Mouse (Mus musculus): Measurements from ENCODE around the gene Ankrd45. TPM values are rescaled to one million over a fixed set of nuclear protein-coding genes. Genes with fewer than 3 reads are reported as not detected.
A peak's percentile ranks its signal among the peaks of the same experiment; 100 is the strongest.
"Not testable (repeated sequence)": the region's sequence is repeated elsewhere in the genome, so short reads cannot be mapped to it uniquely, and the experiment has no call there.

The Ankrd45 gene
- polyA plus RNA-seq, 1 experiment from 2014 or later: 13.6 TPM

DNA sequence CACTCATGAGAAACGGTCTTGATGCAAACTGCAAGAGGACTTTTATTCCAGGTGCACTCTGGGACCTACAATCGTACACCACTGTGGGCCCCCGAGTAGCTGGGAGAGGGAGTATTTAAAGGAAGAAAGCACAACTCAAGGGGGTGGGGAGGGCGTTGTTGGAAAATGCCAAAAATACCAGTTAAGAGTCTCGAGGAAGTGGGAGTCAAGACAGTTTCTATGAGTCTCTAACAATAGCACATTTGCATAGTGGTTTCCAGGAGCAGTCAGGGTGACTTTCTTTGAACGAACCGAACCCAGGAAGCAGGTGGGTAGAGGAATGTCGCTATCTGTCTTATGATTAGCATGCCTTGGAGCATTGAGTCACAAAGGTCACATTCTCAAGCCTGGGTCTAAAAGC lies 3.1 kb downstream of the Ankrd45 start:
- H3K27me3 ChIP-seq; H3K36me3 ChIP-seq; ATAC-seq (ENCODE audit: low FRiP score); H3K4me1 ChIP-seq (replicated peaks); H3K9me3 ChIP-seq; H3K4me3 ChIP-seq; H3K27ac ChIP-seq; H3K9ac ChIP-seq; H3K4me2 ChIP-seq: not testable (repeated sequence)
- 92% methylated on average over 8 of the region's 8 CpGs for WGBS

DNA sequence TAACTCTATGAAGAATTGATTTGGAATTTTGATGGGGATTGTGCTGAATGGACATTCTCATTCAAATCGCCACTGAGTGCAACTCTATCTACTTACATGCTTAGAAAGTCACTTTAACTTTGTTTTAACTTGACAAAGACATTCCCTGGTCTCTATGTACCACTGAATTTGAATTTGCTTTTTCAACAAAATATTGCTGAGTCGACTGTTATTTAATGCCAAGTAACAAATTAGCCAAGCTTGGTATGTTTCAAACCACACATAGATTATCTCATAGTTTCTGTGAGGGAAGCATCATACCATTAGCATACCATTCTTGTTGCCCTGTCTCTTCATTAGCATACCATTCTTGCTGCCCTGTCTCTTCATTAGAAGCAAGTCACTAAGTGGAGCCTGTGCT lies 5.4 kb downstream of the Ankrd45 start:
- Histone ChIP-seq H3K4me2 (no peak overlapping the region), H3K36me3 (no peaks in the 10 kb centered on the region), H3K27me3 (no peaks in the 10 kb centered on the region), H3K4me3 (no peak overlapping the region), H3K27ac (no peak overlapping the region), H3K4me1 (replicated peaks) (0 out of 2 replicates have a peak, but pooled peaks cover 3% of the 10 kb centered on the region), H3K9me3 (no peaks in the 10 kb centered on the region), H3K9ac (no peak overlapping the region)
- WGBS: 82% methylated on average over 2 of the region's 2 CpGs
- ATAC-seq (ENCODE audit: low FRiP score): no peak

DNA sequence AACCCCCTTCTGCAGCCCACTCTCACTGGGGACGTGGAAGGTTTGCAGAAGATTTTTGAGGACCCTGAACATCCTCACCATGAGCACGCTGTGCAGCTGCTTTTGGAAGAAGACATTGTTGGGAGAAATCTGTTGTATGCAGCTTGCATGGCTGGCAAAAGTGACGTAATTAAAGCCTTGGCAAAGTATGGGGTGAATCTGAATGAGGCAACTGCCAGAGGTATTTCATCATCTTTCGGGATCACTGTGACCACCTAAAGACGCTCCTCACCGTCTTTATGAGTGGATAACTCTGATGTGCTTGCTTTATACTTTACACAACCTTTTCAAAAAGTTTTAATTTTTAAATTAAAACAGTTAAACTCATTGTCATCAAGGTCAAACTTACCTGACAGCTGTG lies 8.6 kb downstream of the Ankrd45 start:
- H3K9ac ChIP-seq: no peak overlapping the region
- no peaks in the 10 kb centered on the region for H3K27me3 ChIP-seq
- WGBS: 73% methylated on average over 6 of the region's 6 CpGs
- no peaks in the 10 kb centered on the region for H3K4me1 ChIP-seq (replicated peaks)
- H3K27ac ChIP-seq: no peak overlapping the region
- no peak overlapping the region for H3K4me3 ChIP-seq
- ATAC-seq (ENCODE audit: low FRiP score): no peak
- H3K9me3 ChIP-seq: no peaks in the 10 kb centered on the region
- H3K36me3 ChIP-seq: no peaks in the 10 kb centered on the region
- no peak overlapping the region for H3K4me2 ChIP-seq

DNA sequence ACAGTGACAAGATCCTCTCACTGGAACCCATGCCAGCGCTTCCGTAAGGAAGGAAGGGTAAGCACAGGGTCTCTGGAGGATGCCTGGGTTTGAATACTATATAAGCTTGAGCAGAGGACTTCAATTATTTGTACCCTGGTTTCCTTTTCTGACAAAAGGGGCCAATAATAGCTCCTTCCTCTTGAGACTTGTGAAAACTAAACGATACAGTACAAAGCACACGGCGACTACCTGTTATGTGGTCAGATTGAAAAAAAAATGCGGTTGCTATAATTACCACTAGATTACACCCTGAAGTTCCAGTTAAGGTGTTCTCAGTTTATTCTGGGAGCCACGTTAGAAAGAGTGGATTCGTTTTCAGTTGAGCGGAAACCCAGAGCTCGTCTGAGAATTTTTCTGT lies 14.1 kb downstream of the Ankrd45 start:
- WGBS: 85% methylated on average over 10 of the region's 10 CpGs

DNA sequence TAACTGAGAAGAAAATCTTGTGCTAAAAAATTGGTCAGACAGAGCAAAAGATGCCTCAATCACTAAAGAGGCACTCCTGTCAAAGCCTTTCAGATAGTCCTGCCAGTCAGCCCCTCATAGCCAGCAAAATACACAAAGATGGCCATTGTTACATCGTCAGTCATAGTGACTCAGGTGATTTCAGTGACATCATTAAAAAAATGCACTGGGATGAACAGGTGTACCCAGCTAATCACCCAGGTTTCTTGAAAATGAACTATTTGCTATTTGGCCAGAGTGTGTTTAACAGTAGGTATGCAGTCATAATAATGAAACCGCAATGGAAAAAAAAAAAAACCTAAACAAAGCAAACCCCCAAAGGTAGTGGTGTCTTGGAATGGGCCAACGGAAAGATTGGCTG lies 16.7 kb downstream of the Ankrd45 start, which contains the start of gene Tex50:
Tex50 (minus strand) TSS at position 101 of the 400 bp plus-strand sequence.
- no peaks in the 10 kb centered on the region for H3K4me1 ChIP-seq (replicated peaks)
- no peak within 1 kb of the TSS for H3K27ac ChIP-seq
- H3K4me2 ChIP-seq: no peak within 1 kb of the TSS
- 93% methylated on average over 3 of the region's 3 CpGs for WGBS
- H3K9me3 ChIP-seq: no peaks in the 10 kb centered on the region
- no peak within 1 kb of the TSS for H3K9ac ChIP-seq
- no peak for ATAC-seq (ENCODE audit: low FRiP score)
- H3K36me3 ChIP-seq: no peaks in the 10 kb centered on the region
- H3K4me3 ChIP-seq: no peak within 1 kb of the TSS
- H3K27me3 ChIP-seq: no peaks in the 10 kb centered on the region

More for the DNA sequence above, 14.1 kb downstream of the Ankrd45 start:
- Histone ChIP-seq H3K9me3 (no peaks in the 10 kb centered on the region), H3K36me3 (no peaks in the 10 kb centered on the region), H3K27me3 (no peaks in the 10 kb centered on the region), H3K27ac (no peak overlapping the region), H3K4me2 (no peak overlapping the region), H3K4me3 (no peak overlapping the region), H3K9ac (no peak overlapping the region), H3K4me1 (replicated peaks) (no peaks in the 10 kb centered on the region)
- no peak for ATAC-seq (ENCODE audit: low FRiP score)

DNA sequence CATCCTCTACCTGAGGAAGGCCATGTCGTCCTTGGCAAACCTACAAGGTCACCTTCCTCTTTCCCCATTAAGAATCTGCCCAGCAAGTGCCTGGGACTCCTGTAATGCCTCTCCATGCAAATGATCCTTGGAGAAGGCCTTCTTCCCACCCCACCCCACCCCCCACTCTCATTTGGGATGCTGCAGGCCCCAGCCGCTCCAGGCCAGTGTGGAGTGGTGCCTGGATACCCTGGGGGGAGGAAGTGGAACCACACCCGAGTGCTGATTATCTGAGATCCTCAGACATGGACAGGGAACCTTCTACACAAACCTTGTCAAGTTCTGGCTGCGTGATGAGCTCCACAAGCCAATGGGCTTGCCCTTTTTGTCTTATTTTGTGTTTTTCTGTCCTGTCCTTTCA lies 17.8 kb downstream of the Ankrd45 start:
- Histone ChIP-seq H3K36me3 (no peaks in the 10 kb centered on the region), H3K27ac (no peak overlapping the region), H3K9ac (no peak overlapping the region), H3K27me3 (no peaks in the 10 kb centered on the region), H3K9me3 (no peaks in the 10 kb centered on the region), H3K4me3 (no peak overlapping the region), H3K4me2 (no peak overlapping the region), H3K4me1 (replicated peaks) (no peaks in the 10 kb centered on the region)
- no peak for ATAC-seq (ENCODE audit: low FRiP score)
- WGBS: 65% methylated on average over 4 of the region's 4 CpGs

DNA sequence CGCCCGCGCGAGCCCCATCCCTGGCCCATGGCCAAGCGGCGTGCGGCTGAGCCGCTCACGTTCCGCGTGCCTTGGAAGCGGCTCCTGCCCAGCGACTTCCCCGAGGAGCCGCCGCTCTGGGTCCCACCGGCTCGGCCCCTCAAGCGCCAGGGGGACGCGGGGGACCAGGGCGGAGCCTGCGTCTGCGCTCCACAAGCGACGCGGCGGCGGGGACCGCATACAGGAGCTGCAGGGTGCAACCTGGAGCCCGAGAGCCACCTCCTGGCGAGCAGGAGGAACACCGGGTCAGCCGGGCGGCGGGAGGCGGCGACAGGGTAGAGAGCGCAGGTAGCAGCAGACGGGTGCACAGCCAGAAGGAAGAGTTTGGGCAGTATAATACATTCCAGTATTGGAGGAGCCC lies 28.2 kb downstream of the Ankrd45 start:
- H3K9ac ChIP-seq: peak overlapping the region; percentile 73
- H3K4me3 ChIP-seq: peak overlapping the region; percentile 53
- H3K4me2 ChIP-seq: peak overlapping the region; percentile 80
- H3K4me1 ChIP-seq (replicated peaks): no peaks in the 10 kb centered on the region
- no peak overlapping the region for H3K27ac ChIP-seq
- no peaks in the 10 kb centered on the region for H3K36me3 ChIP-seq
- peak; percentile 97 for ATAC-seq (ENCODE audit: low FRiP score)
- H3K27me3 ChIP-seq: peaks cover 41% of the 10 kb centered on the region
- H3K9me3 ChIP-seq: no peaks in the 10 kb centered on the region
- WGBS: 2% methylated on average over 40 of the region's 40 CpGs

DNA sequence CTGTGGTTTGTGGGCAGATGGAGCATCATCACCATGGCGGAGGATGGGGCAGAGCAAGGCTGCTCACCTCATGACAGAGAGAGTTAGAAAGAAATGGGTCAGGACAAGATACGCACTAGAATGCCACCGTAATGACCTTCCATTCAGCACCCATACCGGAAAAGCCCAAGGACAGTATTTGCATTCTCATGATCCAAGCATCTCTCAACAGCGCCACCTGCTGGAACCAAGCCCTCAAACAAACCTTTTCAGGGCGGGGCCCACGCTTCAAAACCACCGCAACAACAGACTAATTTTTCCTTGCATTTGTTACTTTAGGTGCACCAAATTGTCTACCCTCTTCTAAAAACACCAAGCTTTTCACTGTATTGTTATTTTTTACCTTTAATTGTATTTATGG lies 38.2 kb downstream of the Ankrd45 start:
- Histone ChIP-seq H3K4me1 (replicated peaks) (no peaks in the 10 kb centered on the region), H3K4me3 (no peak overlapping the region), H3K4me2 (no peak overlapping the region), H3K9ac (no peak overlapping the region), H3K9me3 (0 out of 2 replicates have a peak, but pooled peaks cover 3% of the 10 kb centered on the region), H3K27ac (no peak overlapping the region), H3K27me3 (no peaks in the 10 kb centered on the region), H3K36me3 (no peaks in the 10 kb centered on the region)
- 58% methylated on average over 8 of the region's 8 CpGs for WGBS
- ATAC-seq (ENCODE audit: low FRiP score): no peak

DNA sequence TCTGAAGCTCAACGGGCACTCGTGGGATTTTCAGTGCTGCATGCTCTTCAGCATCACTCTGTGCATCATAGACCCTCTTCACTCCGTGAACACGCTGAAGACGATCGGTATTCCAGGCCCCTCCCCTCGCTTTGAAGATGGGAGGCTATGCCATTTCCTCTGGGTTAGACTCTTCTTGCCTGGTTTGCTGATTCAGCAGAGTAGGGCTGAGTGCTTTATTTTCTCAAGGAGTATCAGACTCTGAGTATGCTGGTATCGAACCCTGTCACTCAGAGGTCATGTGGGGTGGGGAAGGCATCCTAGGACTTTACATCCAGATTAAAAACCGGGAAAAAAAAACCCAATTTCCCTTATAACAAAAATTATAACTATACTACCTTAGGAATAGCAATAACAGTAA lies 39.9 kb downstream of the Ankrd45 start:
- no peak overlapping the region for H3K27ac ChIP-seq
- no peaks in the 10 kb centered on the region for H3K27me3 ChIP-seq
- H3K36me3 ChIP-seq: no peaks in the 10 kb centered on the region
- 0 out of 2 replicates have a peak, but pooled peaks cover 3% of the 10 kb centered on the region for H3K9me3 ChIP-seq
- whole genome bisulfite sequencing: 89% methylated on average over 9 of the region's 9 CpGs
- no peak overlapping the region for H3K9ac ChIP-seq
- no peak for ATAC-seq (ENCODE audit: low FRiP score)
- no peak overlapping the region for H3K4me2 ChIP-seq
- no peak overlapping the region for H3K4me3 ChIP-seq
- H3K4me1 ChIP-seq (replicated peaks): no peaks in the 10 kb centered on the region

DNA sequence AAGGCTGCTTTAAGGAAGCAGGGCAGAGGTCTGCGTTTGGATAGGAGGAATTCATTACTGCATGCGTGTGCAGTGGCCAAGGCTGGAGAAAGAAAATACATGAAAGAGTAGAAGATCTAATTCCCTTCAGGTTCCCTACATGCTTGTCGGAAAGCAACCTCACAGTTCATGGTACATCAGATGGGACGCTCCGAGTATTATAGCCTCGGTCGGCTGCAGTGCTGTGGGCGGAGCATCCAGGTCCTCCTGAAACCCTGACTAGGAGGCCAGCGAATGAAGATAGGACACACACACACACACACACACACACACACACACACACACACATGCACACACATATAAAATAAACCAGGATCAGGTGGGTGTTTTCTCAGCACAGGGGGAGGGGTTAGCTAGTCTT lies 41.2 kb downstream of the Ankrd45 start:
- Histone ChIP-seq H3K4me1 (replicated peaks) (no peaks in the 10 kb centered on the region), H3K4me3 (no peak overlapping the region), H3K27me3 (no peaks in the 10 kb centered on the region), H3K36me3 (no peaks in the 10 kb centered on the region), H3K9ac (no peak overlapping the region), H3K4me2 (no peak overlapping the region), H3K9me3 (0 out of 2 replicates have a peak, but pooled peaks cover 3% of the 10 kb centered on the region), H3K27ac (no peak overlapping the region)
- 64% methylated on average over 9 of the region's 9 CpGs for WGBS
- ATAC-seq (ENCODE audit: low FRiP score): no peak

DNA sequence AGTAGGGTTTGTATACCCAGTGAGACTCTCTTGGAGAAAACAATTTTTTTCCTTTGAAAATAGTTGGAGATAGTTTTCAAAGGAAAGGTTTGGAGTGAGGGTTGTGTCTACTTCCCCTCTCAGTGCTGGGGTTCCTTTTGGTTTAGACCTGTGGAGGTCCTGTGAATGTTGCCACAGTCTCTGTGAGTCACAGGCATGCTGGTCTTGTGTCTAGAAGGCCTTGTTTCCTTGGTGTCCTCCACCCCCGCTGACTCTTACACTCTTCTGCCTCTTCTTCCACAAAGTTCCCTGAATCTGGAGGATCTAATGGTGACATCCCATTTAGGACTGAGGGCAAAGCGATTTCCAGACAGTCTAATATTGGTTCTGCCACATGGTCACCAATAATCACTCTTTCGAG lies 42.9 kb downstream of the Ankrd45 start:
- no peaks in the 10 kb centered on the region for H3K36me3 ChIP-seq
- H3K9me3 ChIP-seq: no peaks in the 10 kb centered on the region
- no peak overlapping the region for H3K4me2 ChIP-seq
- WGBS: 92% methylated on average over 3 of the region's 3 CpGs
- no peak for ATAC-seq (ENCODE audit: low FRiP score)
- H3K27ac ChIP-seq: no peak overlapping the region
- H3K27me3 ChIP-seq: no peaks in the 10 kb centered on the region
- no peak overlapping the region for H3K4me3 ChIP-seq
- no peak overlapping the region for H3K9ac ChIP-seq
- H3K4me1 ChIP-seq (replicated peaks): no peaks in the 10 kb centered on the region

DNA sequence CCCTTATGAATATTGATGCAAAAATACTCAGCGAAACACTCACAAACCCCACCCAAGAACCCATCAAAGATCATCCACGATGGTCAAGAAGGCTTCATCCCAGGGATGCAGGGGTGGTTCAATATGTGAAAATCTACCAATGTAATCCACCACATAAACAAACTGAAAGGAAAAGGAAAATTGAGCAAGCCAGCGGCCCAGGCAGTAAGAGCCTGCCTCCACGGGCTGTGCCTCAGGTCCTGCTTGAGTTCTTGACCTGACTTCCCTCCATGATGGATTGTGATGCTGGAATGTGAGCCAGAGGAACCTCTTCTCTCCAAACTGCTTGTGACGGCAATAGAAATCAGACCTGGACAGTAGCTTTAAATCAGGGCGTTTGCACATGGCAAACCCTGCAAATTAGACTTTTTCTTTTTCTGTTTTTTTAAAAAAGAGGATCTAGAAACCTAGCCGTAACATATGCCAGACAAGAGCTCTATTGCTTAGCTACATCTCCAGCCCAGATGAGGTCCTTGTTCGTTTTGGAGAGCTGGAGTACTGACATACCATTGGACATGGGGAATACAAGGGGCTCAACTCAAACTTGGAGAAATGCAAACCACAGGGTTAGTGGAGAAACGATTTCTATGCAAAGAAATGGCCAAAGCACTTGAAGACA lies 47.9 kb downstream of the Ankrd45 start:
- WGBS: 80% methylated on average over 9 of the region's 9 CpGs
- Histone ChIP-seq H3K4me1 (replicated peaks) (peaks cover 14% of the 10 kb centered on the region; the same call in 1 of the 2 replicates), H3K36me3 (no peaks in the 10 kb centered on the region), H3K4me3 (no peak overlapping the region), H3K27ac (no peak overlapping the region), H3K9ac (no peak overlapping the region), H3K27me3 (no peaks in the 10 kb centered on the region), H3K9me3 (no peaks in the 10 kb centered on the region), H3K4me2 (no peak overlapping the region)
- no peak for ATAC-seq (ENCODE audit: low FRiP score)
